Mouse (Mus musculus): ENCODE data around the gene Enox1. TPM values are rescaled to one million over a fixed set of nuclear protein-coding genes. Genes with fewer than 3 reads are reported as not detected.

Enox1 gene
- polyA plus RNA-seq, 1 experiment from 2014 or later = 2.5 TPM

GRCm38 (mm10) chr14:77600773-77601172, 444.2 kb downstream of the Enox1 start:
- WGBS = 77% methylated on average over 1 of the region's 1 CpGs
- H3K36me3 ChIP-seq = no peaks in the 10 kb centered on the region
- no peak for ATAC-seq (ENCODE audit: extremely low read depth, insufficient number of reproducible peaks, low FRiP score, low TSS enrichment)

GRCm38 (mm10) chr14:77601446-77601845, 444.9 kb downstream of the Enox1 start:
- Histone ChIP-seq H3K36me3 (no peaks in the 10 kb centered on the region), H3K27ac (replicated peaks) (no peak overlapping the region), H3K4me3 (no peak overlapping the region), H3K27me3 (replicated peaks) (no peaks in the 10 kb centered on the region), H3K4me1 (peaks cover 5% of the 10 kb centered on the region), H3K9ac (no peak overlapping the region), H3K4me2 (no peak overlapping the region), H3K9me3 (peaks cover 7% of the 10 kb centered on the region; the same call in 1 of the 2 replicates)
- WGBS = 77% methylated on average over 2 of the region's 2 CpGs
- no peak for ATAC-seq (ENCODE audit: extremely low read depth, insufficient number of reproducible peaks, low FRiP score, low TSS enrichment)

More at GRCm38 (mm10) chr14:77600773-77601172, 444.2 kb downstream of the Enox1 start:
- Histone ChIP-seq H3K27ac (replicated peaks) (no peak overlapping the region), H3K27me3 (replicated peaks) (no peaks in the 10 kb centered on the region), H3K4me1 (peaks cover 5% of the 10 kb centered on the region), H3K4me3 (no peak overlapping the region), H3K4me2 (no peak overlapping the region), H3K9me3 (peaks cover 7% of the 10 kb centered on the region; the same call in 1 of the 2 replicates), H3K9ac (no peak overlapping the region)

GRCm38 (mm10) chr14:77608182-77608839, 451.7 kb downstream of the Enox1 start:
- no peaks in the 10 kb centered on the region for H3K27me3 ChIP-seq (replicated peaks)
- H3K9me3 ChIP-seq = no peaks in the 10 kb centered on the region
- H3K4me2 ChIP-seq = no peak overlapping the region
- no peak overlapping the region for H3K27ac ChIP-seq (replicated peaks)
- WGBS = 74% methylated on average over 5 of the region's 5 CpGs
- H3K4me3 ChIP-seq = no peak overlapping the region
- no peaks in the 10 kb centered on the region for H3K36me3 ChIP-seq
- ATAC-seq (ENCODE audit: extremely low read depth, insufficient number of reproducible peaks, low FRiP score, low TSS enrichment) = no peak
- no peaks in the 10 kb centered on the region for H3K4me1 ChIP-seq
- H3K9ac ChIP-seq = no peak overlapping the region

- H3K4me3 ChIP-seq = no peak overlapping the region
- no peak overlapping the region for H3K9ac ChIP-seq
- no peaks in the 10 kb centered on the region for H3K9me3 ChIP-seq
- H3K36me3 ChIP-seq = no peaks in the 10 kb centered on the region
- H3K27ac ChIP-seq (replicated peaks) = no peak overlapping the region
- H3K4me1 ChIP-seq = peaks cover 7% of the 10 kb centered on the region
- H3K27me3 ChIP-seq (replicated peaks) = no peaks in the 10 kb centered on the region
- 88% methylated on average over 16 of the region's 16 CpGs for WGBS
- ATAC-seq (ENCODE audit: extremely low read depth, insufficient number of reproducible peaks, low FRiP score, low TSS enrichment) = no peak
- H3K4me2 ChIP-seq = no peak overlapping the region
Observed at GRCm38 (mm10) chr14:77615201-77615600, 458.6 kb downstream of the Enox1 start.

- H3K4me2 ChIP-seq = no peak overlapping the region
- H3K36me3 ChIP-seq = no peaks in the 10 kb centered on the region
- WGBS = 58% methylated on average over 6 of the region's 6 CpGs
- no peaks in the 10 kb centered on the region for H3K9me3 ChIP-seq
- ATAC-seq (ENCODE audit: extremely low read depth, insufficient number of reproducible peaks, low FRiP score, low TSS enrichment) = no peak
- H3K4me1 ChIP-seq = peaks cover 7% of the 10 kb centered on the region
- H3K27me3 ChIP-seq (replicated peaks) = no peaks in the 10 kb centered on the region
- no peak overlapping the region for H3K27ac ChIP-seq (replicated peaks)
- H3K4me3 ChIP-seq = no peak overlapping the region
- no peak overlapping the region for H3K9ac ChIP-seq
Observed at GRCm38 (mm10) chr14:77617250-77617649, 460.7 kb downstream of the Enox1 start.

GRCm38 (mm10) chr14:77618131-77618805, 461.7 kb downstream of the Enox1 start:
- Histone ChIP-seq H3K4me1 (peaks cover 7% of the 10 kb centered on the region), H3K9me3 (no peaks in the 10 kb centered on the region), H3K27me3 (replicated peaks) (no peaks in the 10 kb centered on the region), H3K4me2 (no peak overlapping the region), H3K9ac (no peak overlapping the region), H3K27ac (replicated peaks) (no peak overlapping the region), H3K4me3 (no peak overlapping the region), H3K36me3 (no peaks in the 10 kb centered on the region)
- ATAC-seq (ENCODE audit: extremely low read depth, insufficient number of reproducible peaks, low FRiP score, low TSS enrichment) = no peak
- 56% methylated on average over 13 of the region's 13 CpGs for whole genome bisulfite sequencing

- Histone ChIP-seq H3K9ac (no peak overlapping the region), H3K4me2 (no peak overlapping the region), H3K36me3 (no peaks in the 10 kb centered on the region), H3K4me1 (peaks cover 19% of the 10 kb centered on the region), H3K4me3 (no peak overlapping the region), H3K27me3 (replicated peaks) (no peaks in the 10 kb centered on the region), H3K9me3 (no peaks in the 10 kb centered on the region), H3K27ac (replicated peaks) (no peak overlapping the region)
- ATAC-seq (ENCODE audit: extremely low read depth, insufficient number of reproducible peaks, low FRiP score, low TSS enrichment) = no peak
- 50% methylated on average over 4 of the region's 4 CpGs for WGBS
Observed at GRCm38 (mm10) chr14:77621473-77622264, 465.1 kb downstream of the Enox1 start.

GRCm38 (mm10) chr14:77626557-77627507, 470.3 kb downstream of the Enox1 start:
- Histone ChIP-seq H3K9ac (no peak overlapping the region), H3K9me3 (no peaks in the 10 kb centered on the region)

GRCm38 (mm10) chr14:77632466-77633171, 476.1 kb downstream of the Enox1 start:
- no peak overlapping the region for H3K4me2 ChIP-seq
- H3K9me3 ChIP-seq = no peaks in the 10 kb centered on the region
- no peaks in the 10 kb centered on the region for H3K36me3 ChIP-seq
- 82% methylated on average over 10 of the region's 10 CpGs for WGBS
- no peak overlapping the region for H3K9ac ChIP-seq
- no peaks in the 10 kb centered on the region for H3K27me3 ChIP-seq (replicated peaks)
- no peak overlapping the region for H3K4me3 ChIP-seq
- peak overlapping the region; percentile 28; the same call in 1 of the 2 replicates for H3K27ac ChIP-seq (replicated peaks)
- no peak for ATAC-seq (ENCODE audit: extremely low read depth, insufficient number of reproducible peaks, low FRiP score, low TSS enrichment)
- H3K4me1 ChIP-seq = peaks cover 35% of the 10 kb centered on the region

More at GRCm38 (mm10) chr14:77626557-77627507, 470.3 kb downstream of the Enox1 start:
- Histone ChIP-seq H3K4me2 (no peak overlapping the region), H3K4me3 (no peak overlapping the region), H3K4me1 (peaks cover 26% of the 10 kb centered on the region), H3K36me3 (no peaks in the 10 kb centered on the region), H3K27me3 (replicated peaks) (no peaks in the 10 kb centered on the region), H3K27ac (replicated peaks) (no peak overlapping the region)
- 81% methylated on average over 12 of the region's 12 CpGs for WGBS
- ATAC-seq (ENCODE audit: extremely low read depth, insufficient number of reproducible peaks, low FRiP score, low TSS enrichment) = no peak

- ATAC-seq (ENCODE audit: extremely low read depth, insufficient number of reproducible peaks, low FRiP score, low TSS enrichment) = no peak
- no peaks in the 10 kb centered on the region for H3K36me3 ChIP-seq
- H3K4me3 ChIP-seq = no peak overlapping the region
- no peaks in the 10 kb centered on the region for H3K9me3 ChIP-seq
- no peak overlapping the region for H3K9ac ChIP-seq
- WGBS = 70% methylated on average over 2 of the region's 2 CpGs
- H3K4me2 ChIP-seq = no peak overlapping the region
- peaks cover 36% of the 10 kb centered on the region for H3K4me1 ChIP-seq
- no peak overlapping the region for H3K27ac ChIP-seq (replicated peaks)
- H3K27me3 ChIP-seq (replicated peaks) = no peaks in the 10 kb centered on the region
Observed at GRCm38 (mm10) chr14:77633172-77633542, 476.6 kb downstream of the Enox1 start.
